Mouse (Mus musculus) cortical plate, adult 2 months (tissue): Measurements from ENCODE around the gene Adora3.

Experiments used
- CTCF ChIP-seq: fragments of 200-500 bp; IDR thresholded peaks from 2 replicates; pipeline ENCODE4 v1.5.1; 2011; ENCODE audit warnings: mild to moderate bottlenecking, control low read depth, low read length; ENCODE audit not compliant: insufficient read depth; ENCODE audit errors: extremely low read depth
- POLR2A ChIP-seq: fragments of 200-500 bp; IDR thresholded peaks from 2 replicates; pipeline ENCODE4 v1.6.1; 2011; ENCODE audit warnings: mild to moderate bottlenecking, low read length, control low read depth; ENCODE audit not compliant: insufficient read depth; ENCODE audit errors: extremely low read depth

DNA sequence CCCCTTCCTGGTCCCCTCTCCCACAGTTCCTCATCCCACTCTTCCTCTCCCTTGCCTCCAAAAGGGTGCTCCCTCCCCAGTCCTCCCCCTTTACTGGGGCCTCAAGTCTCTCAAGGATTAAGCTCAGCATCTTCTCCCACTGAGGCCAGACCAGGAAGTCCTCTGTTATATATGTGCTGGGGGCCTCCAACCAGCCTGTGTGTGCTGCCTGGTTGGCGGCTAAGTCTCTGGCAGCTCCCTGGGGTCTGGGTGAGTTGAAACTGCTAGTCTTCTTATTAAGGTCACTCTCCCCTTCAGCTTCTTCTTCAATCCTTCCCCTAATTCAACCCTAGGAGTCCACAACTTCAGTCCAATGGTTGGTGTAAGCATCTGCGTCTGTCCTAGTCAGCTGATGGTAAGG, 12.5 kb downstream of the Adora3 start:
- TF ChIP-seq POLR2A, result no peak
- TF ChIP-seq CTCF, result no peak
